Mouse (Mus musculus): ENCODE measurements around the gene Mapk8.

DNA sequence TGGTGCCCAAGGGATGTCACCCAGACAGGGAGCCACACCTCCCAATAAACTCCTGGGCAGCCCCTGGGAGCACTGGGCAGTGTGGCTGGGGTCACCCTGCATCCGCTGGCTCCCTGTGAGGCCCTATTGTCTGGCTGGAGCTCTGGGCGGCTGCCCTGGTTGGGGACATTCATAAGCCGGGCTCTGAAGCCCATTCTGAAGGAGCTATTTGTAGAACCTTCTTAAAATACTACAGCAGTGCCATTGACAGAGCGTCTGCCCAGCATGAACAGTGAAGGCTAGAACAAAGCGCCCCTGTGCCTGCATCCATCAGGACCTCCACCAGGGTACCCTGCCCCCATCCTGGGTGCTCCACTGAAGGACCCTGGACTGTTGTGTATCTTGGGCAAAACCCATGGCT lies 118.6 kb downstream of the Mapk8 start:
- no peak for TF ChIP-seq EP300 (IDR thresholded peaks at IDR 0.05; ENCODE audit: low read depth)
- TF ChIP-seq CTCF (IDR thresholded peaks at IDR 0.05; ENCODE audit: low read depth) = no peak

Measured in liver, embryonic 14.5 days (tissue).